10 mouse cellular contexts compared by ENCODE assay signal in genomic region chr5:121453743-121454502, GRCm38 (mm10). TPM values are rescaled to one million over a fixed set of nuclear protein-coding genes. Genes with fewer than 3 reads are reported as not detected.
DNase-seq lines count a peak whose midpoint lies in the region; ATAC-seq and TF ChIP-seq lines count a peak whose summit lies in the region.
"Had no signal": no experiment of that assay in that cellular context is flagged by ENCODE, and none has a peak within 500 bp of the region (broad histone marks: within the 10 kb centered on the region; RNA-seq: fewer than 3 reads in every experiment).

No protein-coding gene starts in this region.

- intact Hi-C loops in heart, postnatal 10 days (cut with DNase I), result loop anchor here (5.0 kb wide), 2 partner anchors 138 to 258 kb away; partner anchors contain the start of genes Aldh2 and Atxn2

- no peak overlapping the region for H3K27ac ChIP-seq in forebrain, embryonic 13.5 days
- H3K27ac ChIP-seq in forebrain, postnatal 0 days (ENCODE audit: low read depth, low read length), result no peak overlapping the region
- no peak overlapping the region for H3K27ac ChIP-seq in midbrain, embryonic 13.5 days
- H3K27ac ChIP-seq in midbrain, embryonic 16.5 days (ENCODE audit: low read length), result no peak overlapping the region
- peak overlapping the region; percentile 96 for H3K27ac ChIP-seq in stomach, embryonic 15.5 days

- no peak for ATAC-seq in forebrain, embryonic 13.5 days
- ATAC-seq in forebrain, postnatal 0 days, result no peak
- no peak for ATAC-seq in midbrain, embryonic 13.5 days
- ATAC-seq in midbrain, embryonic 16.5 days, result no peak
- no peak for ATAC-seq in stomach, embryonic 15.5 days (ENCODE audit: insufficient read depth, low FRiP score, low read depth)

- no peaks in the 10 kb centered on the region for H3K27me3 ChIP-seq in forebrain, embryonic 13.5 days
- H3K27me3 ChIP-seq in forebrain, postnatal 0 days (ENCODE audit: insufficient read depth, low read length), result no peaks in the 10 kb centered on the region
- H3K27me3 ChIP-seq in midbrain, embryonic 13.5 days, result no peaks in the 10 kb centered on the region
- H3K27me3 ChIP-seq in midbrain, embryonic 16.5 days (ENCODE audit: control insufficient read depth, insufficient read depth, low read depth, low read length), result no peaks in the 10 kb centered on the region
- H3K27me3 ChIP-seq in stomach, embryonic 15.5 days (replicated peaks), result no peaks in the 10 kb centered on the region

- TF ChIP-seq CTCF in forebrain, postnatal 0 days (IDR thresholded peaks at IDR 0.05; ENCODE audit: low read depth), result no peak

- peaks cover 10% of the 10 kb centered on the region for H3K36me3 ChIP-seq in forebrain, embryonic 13.5 days (ENCODE audit: poor library complexity, severe bottlenecking)
- peaks cover 13% of the 10 kb centered on the region for H3K36me3 ChIP-seq in forebrain, postnatal 0 days (ENCODE audit: insufficient read depth)
- peaks cover 10% of the 10 kb centered on the region for H3K36me3 ChIP-seq in midbrain, embryonic 13.5 days
- H3K36me3 ChIP-seq in midbrain, embryonic 16.5 days (ENCODE audit: control insufficient read depth, insufficient read depth, low read length), result no peaks in the 10 kb centered on the region
- H3K36me3 ChIP-seq in stomach, embryonic 15.5 days, result 0 out of 2 replicates have a peak, but pooled peaks cover 5% of the 10 kb centered on the region

- peak overlapping the region; percentile 91; the same call in 1 of the 2 replicates for H3K4me2 ChIP-seq in forebrain, embryonic 13.5 days
- no peak overlapping the region for H3K4me2 ChIP-seq in forebrain, postnatal 0 days (ENCODE audit: low read depth)
- peak overlapping the region; percentile 85; the same call in 1 of the 2 replicates for H3K4me2 ChIP-seq in midbrain, embryonic 13.5 days (replicated peaks)
- no peak overlapping the region; the same call in 1 of the 2 replicates for H3K4me2 ChIP-seq in midbrain, embryonic 16.5 days (ENCODE audit: low read length)
- peak overlapping the region; percentile 81; the same call in 1 of the 2 replicates for H3K4me2 ChIP-seq in stomach, embryonic 15.5 days

- H3K4me1 ChIP-seq in forebrain, embryonic 13.5 days, result peaks cover 30% of the 10 kb centered on the region
- no peaks in the 10 kb centered on the region for H3K4me1 ChIP-seq in forebrain, postnatal 0 days (ENCODE audit: insufficient read depth)
- H3K4me1 ChIP-seq in midbrain, embryonic 13.5 days (replicated peaks), result peaks cover 32% of the 10 kb centered on the region
- peaks cover 11% of the 10 kb centered on the region for H3K4me1 ChIP-seq in midbrain, embryonic 16.5 days (ENCODE audit: control insufficient read depth, insufficient read depth, low read length)
- peaks cover 26% of the 10 kb centered on the region for H3K4me1 ChIP-seq in stomach, embryonic 15.5 days

- H3K9me3 ChIP-seq in forebrain, embryonic 13.5 days (replicated peaks), result no peaks in the 10 kb centered on the region
- H3K9me3 ChIP-seq in forebrain, postnatal 0 days (ENCODE audit: low read length), result no peaks in the 10 kb centered on the region
- H3K9me3 ChIP-seq in midbrain, embryonic 13.5 days, result no peaks in the 10 kb centered on the region
- no peaks in the 10 kb centered on the region for H3K9me3 ChIP-seq in midbrain, embryonic 16.5 days (replicated peaks; ENCODE audit: control insufficient read depth, low read length, poor library complexity, severe bottlenecking)
- no peaks in the 10 kb centered on the region for H3K9me3 ChIP-seq in stomach, embryonic 15.5 days

- 94% methylated on average over 13 of the region's 13 CpGs for WGBS in forebrain, embryonic 13.5 days
- WGBS in forebrain, postnatal 0 days, result 94% methylated on average over 13 of the region's 13 CpGs
- 94% methylated on average over 13 of the region's 13 CpGs for WGBS in midbrain, embryonic 13.5 days
- 90% methylated on average over 13 of the region's 13 CpGs for WGBS in midbrain, embryonic 16.5 days
- WGBS in stomach, embryonic 15.5 days, result 73% methylated on average over 13 of the region's 13 CpGs

- no peak overlapping the region for H3K9ac ChIP-seq in forebrain, embryonic 13.5 days
- no peak overlapping the region for H3K9ac ChIP-seq in forebrain, postnatal 0 days
- peak overlapping the region; percentile 93; the same call in 1 of the 2 replicates for H3K9ac ChIP-seq in midbrain, embryonic 13.5 days (replicated peaks)
- H3K9ac ChIP-seq in midbrain, embryonic 16.5 days (ENCODE audit: low read depth, low read length), result no peak overlapping the region
- no peak overlapping the region for H3K9ac ChIP-seq in stomach, embryonic 15.5 days

- no peak for DNase-seq in forebrain, postnatal 0 days
- peak; percentile 20 to 30 for DNase-seq in heart, postnatal 10 days
- no peak for DNase-seq in urinary bladder, postnatal 10 days (ENCODE audit: low spot score)
- DNase-seq in left cerebral cortex, adult 9 months (ENCODE audit: low spot score in 2 of 2), result no peak

- H3K4me3 ChIP-seq in forebrain, embryonic 13.5 days, result no peak overlapping the region
- no peak overlapping the region for H3K4me3 ChIP-seq in forebrain, postnatal 0 days (ENCODE audit: low read depth, low read length)
- no peak overlapping the region for H3K4me3 ChIP-seq in midbrain, embryonic 13.5 days (replicated peaks)
- no peak overlapping the region for H3K4me3 ChIP-seq in midbrain, embryonic 16.5 days (ENCODE audit: low read depth, low read length)
- no peak overlapping the region for H3K4me3 ChIP-seq in stomach, embryonic 15.5 days (replicated peaks)

RNA-seq across cellular contexts. Expression of gene Erp29, which starts 1.6 kb away (rescaled TPM):
- polyA plus RNA-seq in forebrain, embryonic 13.5 days (2015; fragmentation: Nextera tagmentation; extraction: Ambion mirVana), result 130 and 137 TPM in 2 replicates
- total RNA-seq in forebrain, postnatal 0 days (2014; rRNA removed), result 123 and 141 TPM in 2 replicates
- polyA plus RNA-seq in forebrain, postnatal 0 days (2015; fragmentation: Nextera tagmentation; extraction: Ambion mirVana), result 185 and 187 TPM in 2 replicates
- 152 and 160 TPM in 2 replicates for polyA plus RNA-seq in midbrain, embryonic 13.5 days (2015; fragmentation: Nextera tagmentation; extraction: Ambion mirVana)
- 174 and 182 TPM in 2 replicates for polyA plus RNA-seq in midbrain, embryonic 16.5 days (2015; fragmentation: Nextera tagmentation; extraction: Ambion mirVana)
- 100 to 1,000 TPM; 112 TPM for total RNA-seq in heart, postnatal 10 days (2021)
- 186 and 192 TPM in 2 replicates for polyA plus RNA-seq in stomach, embryonic 15.5 days (2015; fragmentation: Nextera tagmentation; extraction: Ambion mirVana)

RNA-seq across cellular contexts. Expression of gene Tmem116, which starts 2.2 kb away (rescaled TPM):
- 1.8 TPM in 2 replicates for polyA plus RNA-seq in forebrain, embryonic 13.5 days (2015; fragmentation: Nextera tagmentation; extraction: Ambion mirVana)
- 0.24 and 0.54 TPM in 2 replicates for total RNA-seq in forebrain, postnatal 0 days (2014; rRNA removed)
- 2.2 and 2.7 TPM in 2 replicates for polyA plus RNA-seq in forebrain, postnatal 0 days (2015; fragmentation: Nextera tagmentation; extraction: Ambion mirVana)
- 1.2 and 1.6 TPM in 2 replicates for polyA plus RNA-seq in midbrain, embryonic 13.5 days (2015; fragmentation: Nextera tagmentation; extraction: Ambion mirVana)
- polyA plus RNA-seq in midbrain, embryonic 16.5 days (2015; fragmentation: Nextera tagmentation; extraction: Ambion mirVana), result 1.9 and 2.2 TPM in 2 replicates
- 1 to 10 TPM; 5.9 to 7.3 TPM for total RNA-seq in heart, postnatal 10 days (2021)
- polyA plus RNA-seq in stomach, embryonic 15.5 days (2015; fragmentation: Nextera tagmentation; extraction: Ambion mirVana), result 3.1 and 5.0 TPM in 2 replicates
- total RNA-seq: monocyte, adult 5-6 weeks had no signal

RNA-seq across cellular contexts. Expression of gene Adam1b, which starts 49.3 kb away (rescaled TPM):
- not detected in 2 replicates for polyA plus RNA-seq in forebrain, embryonic 13.5 days (2015; fragmentation: Nextera tagmentation; extraction: Ambion mirVana)
- total RNA-seq in forebrain, postnatal 0 days (2014; rRNA removed), result not detected in 2 replicates
- polyA plus RNA-seq in forebrain, postnatal 0 days (2015; fragmentation: Nextera tagmentation; extraction: Ambion mirVana), result not detected in 2 replicates
- polyA plus RNA-seq in midbrain, embryonic 13.5 days (2015; fragmentation: Nextera tagmentation; extraction: Ambion mirVana), result not detected in 2 replicates
- not detected in 2 replicates for polyA plus RNA-seq in midbrain, embryonic 16.5 days (2015; fragmentation: Nextera tagmentation; extraction: Ambion mirVana)
- not detected for total RNA-seq in heart, postnatal 10 days (2021)
- 0.05 and 0.09 TPM in 2 replicates for polyA plus RNA-seq in stomach, embryonic 15.5 days (2015; fragmentation: Nextera tagmentation; extraction: Ambion mirVana)
- total RNA-seq: gastrocnemius, postnatal 4 days had no signal

RNA-seq across cellular contexts. Expression of gene Naa25, which starts 56.2 kb away (rescaled TPM):
- polyA plus RNA-seq in forebrain, embryonic 13.5 days (2015; fragmentation: Nextera tagmentation; extraction: Ambion mirVana), result 46.7 and 52.2 TPM in 2 replicates
- total RNA-seq in forebrain, postnatal 0 days (2014; rRNA removed), result 39.4 and 45.9 TPM in 2 replicates
- 33.7 and 44.1 TPM in 2 replicates for polyA plus RNA-seq in forebrain, postnatal 0 days (2015; fragmentation: Nextera tagmentation; extraction: Ambion mirVana)
- 48.0 and 50.7 TPM in 2 replicates for polyA plus RNA-seq in midbrain, embryonic 13.5 days (2015; fragmentation: Nextera tagmentation; extraction: Ambion mirVana)
- 54.0 and 55.0 TPM in 2 replicates for polyA plus RNA-seq in midbrain, embryonic 16.5 days (2015; fragmentation: Nextera tagmentation; extraction: Ambion mirVana)
- total RNA-seq in heart, postnatal 10 days (2021), result 10 to 100 TPM; 22.1 to 23.5 TPM
- polyA plus RNA-seq in stomach, embryonic 15.5 days (2015; fragmentation: Nextera tagmentation; extraction: Ambion mirVana), result 40.2 and 41.8 TPM in 2 replicates

Comparison
In these comparisons a context has a peak if more than half of its experiments do, and no peak if none do; other contexts are left out.
1. H3K4me2 ChIP-seq: peak in forebrain, embryonic 13.5 days (single experiment), midbrain, embryonic 13.5 days (single experiment) and stomach, embryonic 15.5 days (single experiment); none in forebrain, postnatal 0 days (single experiment) and midbrain, embryonic 16.5 days (single experiment).
2. DNase-seq: peak in heart, postnatal 10 days (2 of 2); none in forebrain, postnatal 0 days (single experiment), urinary bladder, postnatal 10 days (single experiment) and left cerebral cortex, adult 9 months (0 of 2).